Mouse (Mus musculus) cerebellum, adult 11-12 months (tissue): Measurements from ENCODE around the gene Rbbp4.

Experiments
- DNase-seq: peaks from one replicate; pipeline ENCODE4 v3.0.0; 2022

Gene Rbbp4

GRCm38 (mm10) chr4:129288067-129288466 lies 47.1 kb downstream of the Rbbp4 start:
- DNase-seq, result no peak

GRCm38 (mm10) chr4:129287472-129287981 lies 47.6 kb downstream of the Rbbp4 start, which contains the start of gene Sync:
Gene Sync, plus strand, starts transcription at chr4:129287617.
- no peak for DNase-seq

GRCm38 (mm10) chr4:129286683-129287471 lies 48.3 kb downstream of the Rbbp4 start:
- no peak for DNase-seq

- DNase-seq, result no peak
Observed at GRCm38 (mm10) chr4:129286001-129286682, 49.0 kb downstream of the Rbbp4 start.

GRCm38 (mm10) chr4:129284685-129285084 lies 50.5 kb downstream of the Rbbp4 start:
- DNase-seq, result no peak

- no peak for DNase-seq
Observed at GRCm38 (mm10) chr4:129283226-129283625, 51.9 kb downstream of the Rbbp4 start.

GRCm38 (mm10) chr4:129282786-129283185 lies 52.4 kb downstream of the Rbbp4 start:
- no peak for DNase-seq

- peak; percentile 95 for DNase-seq
Observed at GRCm38 (mm10) chr4:129276453-129276865, 58.7 kb downstream of the Rbbp4 start.

GRCm38 (mm10) chr4:129272756-129273046 lies 62.5 kb downstream of the Rbbp4 start:
- DNase-seq, result peak; percentile 94

- peak; percentile 73 for DNase-seq
Observed at GRCm38 (mm10) chr4:129271991-129272755, 63.0 kb downstream of the Rbbp4 start.

GRCm38 (mm10) chr4:129268698-129269097 lies 66.5 kb downstream of the Rbbp4 start:
- DNase-seq, result no peak

GRCm38 (mm10) chr4:129266821-129267220 lies 68.3 kb downstream of the Rbbp4 start:
- no peak for DNase-seq

- DNase-seq, result no peak
Observed at GRCm38 (mm10) chr4:129266191-129266590, 69.0 kb downstream of the Rbbp4 start.

GRCm38 (mm10) chr4:129263225-129264021 lies 71.7 kb downstream of the Rbbp4 start:
- DNase-seq, result peak; percentile 77

- DNase-seq, result no peak
Observed at GRCm38 (mm10) chr4:129261196-129261595, 74.0 kb downstream of the Rbbp4 start, which contains the start of gene C77080. Gene C77080, minus strand, starts transcription at chr4:129261404.

GRCm38 (mm10) chr4:129260678-129261077 lies 74.5 kb downstream of the Rbbp4 start:
- DNase-seq, result no peak

GRCm38 (mm10) chr4:129259101-129259500 lies 76.1 kb downstream of the Rbbp4 start:
- no peak for DNase-seq
